Mouse (Mus musculus): ENCODE results near the gene Igfbp6. TPM values are rescaled to one million over a fixed set of nuclear protein-coding genes. Genes with fewer than 3 reads are reported as not detected.

The Igfbp6 gene
- polyA plus RNA-seq, 1 experiment from 2014 or later: 3.1 TPM

- Histone ChIP-seq H3K27ac (ENCODE audit: low read length) (no peak overlapping the region), H3K9me3 (replicated peaks; ENCODE audit: control insufficient read depth, low read length, poor library complexity, severe bottlenecking) (no peaks in the 10 kb centered on the region), H3K4me2 (ENCODE audit: low read length) (no peak overlapping the region), H3K4me1 (ENCODE audit: control insufficient read depth, insufficient read depth, low read length) (no peaks in the 10 kb centered on the region), H3K36me3 (ENCODE audit: control insufficient read depth, insufficient read depth, low read length) (no peaks in the 10 kb centered on the region), H3K4me3 (ENCODE audit: low read depth, low read length) (no peak overlapping the region), H3K27me3 (ENCODE audit: control insufficient read depth, insufficient read depth, low read depth, low read length) (no peaks in the 10 kb centered on the region), H3K9ac (ENCODE audit: low read depth, low read length) (no peak overlapping the region)
- WGBS: 85% methylated on average over 8 of the region's 8 CpGs
- ATAC-seq: no peak
Observed at GRCm38 (mm10) chr15:102177417-102177816, 33.3 kb downstream of the Igfbp6 start.

GRCm38 (mm10) chr15:102178279-102178678 is 34.1 kb downstream of the Igfbp6 start:
- H3K27me3 ChIP-seq (ENCODE audit: control insufficient read depth, insufficient read depth, low read depth, low read length): no peaks in the 10 kb centered on the region
- 14% methylated on average over 6 of the region's 6 CpGs for WGBS
- no peaks in the 10 kb centered on the region for H3K9me3 ChIP-seq (replicated peaks; ENCODE audit: control insufficient read depth, low read length, poor library complexity, severe bottlenecking)
- H3K36me3 ChIP-seq (ENCODE audit: control insufficient read depth, insufficient read depth, low read length): no peaks in the 10 kb centered on the region
- no peaks in the 10 kb centered on the region for H3K4me1 ChIP-seq (ENCODE audit: control insufficient read depth, insufficient read depth, low read length)
- H3K4me2 ChIP-seq (ENCODE audit: low read length): no peak overlapping the region
- no peak overlapping the region for H3K4me3 ChIP-seq (ENCODE audit: low read depth, low read length)
- ATAC-seq: no peak
- no peak overlapping the region for H3K27ac ChIP-seq (ENCODE audit: low read length)
- H3K9ac ChIP-seq (ENCODE audit: low read depth, low read length): no peak overlapping the region

GRCm38 (mm10) chr15:102179106-102179505 is 34.9 kb downstream of the Igfbp6 start:
- WGBS: 75% methylated on average over 9 of the region's 9 CpGs
- H3K9me3 ChIP-seq (replicated peaks; ENCODE audit: control insufficient read depth, low read length, poor library complexity, severe bottlenecking): no peaks in the 10 kb centered on the region
- ATAC-seq: no peak
- no peak overlapping the region for H3K27ac ChIP-seq (ENCODE audit: low read length)
- H3K4me2 ChIP-seq (ENCODE audit: low read length): no peak overlapping the region
- H3K9ac ChIP-seq (ENCODE audit: low read depth, low read length): no peak overlapping the region
- H3K27me3 ChIP-seq (ENCODE audit: control insufficient read depth, insufficient read depth, low read depth, low read length): no peaks in the 10 kb centered on the region
- no peak overlapping the region for H3K4me3 ChIP-seq (ENCODE audit: low read depth, low read length)
- no peaks in the 10 kb centered on the region for H3K36me3 ChIP-seq (ENCODE audit: control insufficient read depth, insufficient read depth, low read length)
- H3K4me1 ChIP-seq (ENCODE audit: control insufficient read depth, insufficient read depth, low read length): no peaks in the 10 kb centered on the region

- Histone ChIP-seq H3K4me1 (ENCODE audit: control insufficient read depth, insufficient read depth, low read length) (no peaks in the 10 kb centered on the region), H3K27me3 (ENCODE audit: control insufficient read depth, insufficient read depth, low read depth, low read length) (no peaks in the 10 kb centered on the region), H3K27ac (ENCODE audit: low read length) (no peak overlapping the region), H3K9me3 (replicated peaks; ENCODE audit: control insufficient read depth, low read length, poor library complexity, severe bottlenecking) (no peaks in the 10 kb centered on the region), H3K4me2 (ENCODE audit: low read length) (no peak overlapping the region), H3K36me3 (ENCODE audit: control insufficient read depth, insufficient read depth, low read length) (no peaks in the 10 kb centered on the region), H3K9ac (ENCODE audit: low read depth, low read length) (no peak overlapping the region), H3K4me3 (ENCODE audit: low read depth, low read length) (no peak overlapping the region)
- 94% methylated on average over 14 of the region's 14 CpGs for WGBS
- no peak for ATAC-seq
Observed at GRCm38 (mm10) chr15:102179924-102180323, 35.8 kb downstream of the Igfbp6 start.

GRCm38 (mm10) chr15:102183076-102183475 is 38.9 kb downstream of the Igfbp6 start:
- 89% methylated on average over 3 of the region's 3 CpGs for WGBS

GRCm38 (mm10) chr15:102186239-102186638 is 42.1 kb downstream of the Igfbp6 start:
- Histone ChIP-seq H3K27me3 (ENCODE audit: control insufficient read depth, insufficient read depth, low read depth, low read length) (no peaks in the 10 kb centered on the region), H3K27ac (ENCODE audit: low read length) (no peak overlapping the region), H3K4me2 (ENCODE audit: low read length) (no peak overlapping the region), H3K4me3 (ENCODE audit: low read depth, low read length) (no peak overlapping the region), H3K9ac (ENCODE audit: low read depth, low read length) (no peak overlapping the region), H3K4me1 (ENCODE audit: control insufficient read depth, insufficient read depth, low read length) (no peaks in the 10 kb centered on the region), H3K36me3 (ENCODE audit: control insufficient read depth, insufficient read depth, low read length) (no peaks in the 10 kb centered on the region), H3K9me3 (replicated peaks; ENCODE audit: control insufficient read depth, low read length, poor library complexity, severe bottlenecking) (no peaks in the 10 kb centered on the region)
- WGBS: 89% methylated on average over 11 of the region's 11 CpGs
- no peak for ATAC-seq

More at GRCm38 (mm10) chr15:102183076-102183475, 38.9 kb downstream of the Igfbp6 start:
- H3K9me3 ChIP-seq (replicated peaks; ENCODE audit: control insufficient read depth, low read length, poor library complexity, severe bottlenecking): no peaks in the 10 kb centered on the region
- no peak overlapping the region for H3K4me3 ChIP-seq (ENCODE audit: low read depth, low read length)
- no peaks in the 10 kb centered on the region for H3K36me3 ChIP-seq (ENCODE audit: control insufficient read depth, insufficient read depth, low read length)
- H3K27me3 ChIP-seq (ENCODE audit: control insufficient read depth, insufficient read depth, low read depth, low read length): no peaks in the 10 kb centered on the region
- H3K4me1 ChIP-seq (ENCODE audit: control insufficient read depth, insufficient read depth, low read length): no peaks in the 10 kb centered on the region
- no peak for ATAC-seq
- no peak overlapping the region for H3K27ac ChIP-seq (ENCODE audit: low read length)
- H3K4me2 ChIP-seq (ENCODE audit: low read length): no peak overlapping the region
- no peak overlapping the region for H3K9ac ChIP-seq (ENCODE audit: low read depth, low read length)

GRCm38 (mm10) chr15:102188096-102188495 is 43.9 kb downstream of the Igfbp6 start:
- no peaks in the 10 kb centered on the region for H3K4me1 ChIP-seq (ENCODE audit: control insufficient read depth, insufficient read depth, low read length)
- H3K9ac ChIP-seq (ENCODE audit: low read depth, low read length): no peak overlapping the region
- no peak overlapping the region for H3K27ac ChIP-seq (ENCODE audit: low read length)
- no peak for ATAC-seq
- H3K4me2 ChIP-seq (ENCODE audit: low read length): no peak overlapping the region
- H3K9me3 ChIP-seq (replicated peaks; ENCODE audit: control insufficient read depth, low read length, poor library complexity, severe bottlenecking): no peaks in the 10 kb centered on the region
- WGBS: 96% methylated on average over 10 of the region's 10 CpGs
- no peaks in the 10 kb centered on the region for H3K27me3 ChIP-seq (ENCODE audit: control insufficient read depth, insufficient read depth, low read depth, low read length)
- no peak overlapping the region for H3K4me3 ChIP-seq (ENCODE audit: low read depth, low read length)
- H3K36me3 ChIP-seq (ENCODE audit: control insufficient read depth, insufficient read depth, low read length): no peaks in the 10 kb centered on the region

- no peak overlapping the region for H3K4me3 ChIP-seq (ENCODE audit: low read depth, low read length)
- H3K9me3 ChIP-seq (replicated peaks; ENCODE audit: control insufficient read depth, low read length, poor library complexity, severe bottlenecking): no peaks in the 10 kb centered on the region
- H3K4me2 ChIP-seq (ENCODE audit: low read length): no peak overlapping the region
- H3K27ac ChIP-seq (ENCODE audit: low read length): no peak overlapping the region
- no peaks in the 10 kb centered on the region for H3K36me3 ChIP-seq (ENCODE audit: control insufficient read depth, insufficient read depth, low read length)
- H3K4me1 ChIP-seq (ENCODE audit: control insufficient read depth, insufficient read depth, low read length): no peaks in the 10 kb centered on the region
- ATAC-seq: no peak
- H3K27me3 ChIP-seq (ENCODE audit: control insufficient read depth, insufficient read depth, low read depth, low read length): no peaks in the 10 kb centered on the region
- H3K9ac ChIP-seq (ENCODE audit: low read depth, low read length): no peak overlapping the region
- WGBS: 58% methylated on average over 6 of the region's 6 CpGs
Observed at GRCm38 (mm10) chr15:102188883-102189282, 44.7 kb downstream of the Igfbp6 start.

- no peak for ATAC-seq
- WGBS: 77% methylated on average over 7 of the region's 7 CpGs
- H3K4me2 ChIP-seq (ENCODE audit: low read length): no peak overlapping the region
- H3K9ac ChIP-seq (ENCODE audit: low read depth, low read length): no peak overlapping the region
- no peak overlapping the region for H3K4me3 ChIP-seq (ENCODE audit: low read depth, low read length)
- no peaks in the 10 kb centered on the region for H3K4me1 ChIP-seq (ENCODE audit: control insufficient read depth, insufficient read depth, low read length)
- no peaks in the 10 kb centered on the region for H3K27me3 ChIP-seq (ENCODE audit: control insufficient read depth, insufficient read depth, low read depth, low read length)
- no peaks in the 10 kb centered on the region for H3K9me3 ChIP-seq (replicated peaks; ENCODE audit: control insufficient read depth, low read length, poor library complexity, severe bottlenecking)
- H3K36me3 ChIP-seq (ENCODE audit: control insufficient read depth, insufficient read depth, low read length): no peaks in the 10 kb centered on the region
- no peak overlapping the region for H3K27ac ChIP-seq (ENCODE audit: low read length)
Observed at GRCm38 (mm10) chr15:102191699-102192098, 47.5 kb downstream of the Igfbp6 start.
